Mouse (Mus musculus) heart, adult 2 months (tissue): Measurements from ENCODE around the gene Erc2. TPM values are rescaled to one million over a fixed set of nuclear protein-coding genes. Genes with fewer than 3 reads are reported as not detected.

ENCODE experiments used
- DNase-seq, 2 experiments: peaks; one replicate each; pipeline ENCODE4 v3.0.0; 2021
- H3K27ac ChIP-seq: fragments of 200-600 bp; 2 replicates; pipeline ENCODE4 v1.8.1; 2022
- H3K27me3 ChIP-seq: fragments of 200-500 bp; 2 replicates; pipeline ENCODE4 v1.6.1; 2012; ENCODE audit warnings: mild to moderate bottlenecking, low read length, inconsistent platforms, mixed read lengths; ENCODE audit not compliant: control insufficient read depth, insufficient read depth
- H3K36me3 ChIP-seq: fragments of 200-500 bp; 2 replicates; pipeline ENCODE4 v1.6.1; 2012; ENCODE audit warnings: low read length, inconsistent platforms; ENCODE audit not compliant: control insufficient read depth, insufficient read depth
- H3K4me1 ChIP-seq: fragments of 200-500 bp; 2 replicates; pipeline ENCODE4 v1.6.1; 2011; ENCODE audit warnings: low read length; ENCODE audit not compliant: control insufficient read depth, insufficient read depth
- H3K4me3 ChIP-seq: fragments of 200-600 bp; 2 replicates; pipeline ENCODE4 v1.8.1; 2022
- H3K79me2 ChIP-seq: fragments of 200-500 bp; replicated peaks from 2 replicates; pipeline ENCODE4 v1.6.1; 2012; ENCODE audit warnings: mild to moderate bottlenecking, inconsistent platforms, low read length, moderate library complexity, mixed read lengths; ENCODE audit not compliant: control insufficient read depth, insufficient read depth
- H3K9ac ChIP-seq: fragments of 200-500 bp; 2 replicates; pipeline ENCODE4 v1.6.1; 2012; ENCODE audit warnings: low read depth, mild to moderate bottlenecking, control low read depth, inconsistent platforms, low read length, mixed read lengths
- CTCF ChIP-seq: fragments of 200-600 bp; IDR thresholded peaks from 2 replicates; pipeline ENCODE4 v1.8.1; 2022; ENCODE audit warnings: antibody characterized with exemption, mild to moderate bottlenecking, moderate library complexity
- EP300 ChIP-seq: fragments of 200-500 bp; IDR thresholded peaks from 2 replicates; pipeline ENCODE4 v1.6.1; 2011; ENCODE audit warnings: low read depth, low read length, control low read depth; ENCODE audit not compliant: insufficient read depth
- POLR2A ChIP-seq: fragments of 200-500 bp; IDR thresholded peaks from 2 replicates; pipeline ENCODE4 v1.6.1; 2011; ENCODE audit warnings: mild to moderate bottlenecking, low read depth, low read length, control low read depth; ENCODE audit not compliant: insufficient read depth
- WGBS: fragments of 180-500 bp; shearing (Covaris S2); methylation state at CpG from one replicate; pipeline ENCODE4 v1.1.7; 2018; 5-methylcytosine and 5-hydroxymethylcytosine counted together
- intact Hi-C: fragments of 180-260 bp; cut with DNase I; formaldehyde crosslinking; loops from one replicate; pipeline ENCODE4 v1.15.1; 2025
- polyA plus RNA-seq: library from polyadenylated mRNA; depleted of rRNA; stranded (reverse); fragments of >200 nt; gene quantifications from 2 replicates; pipeline ENCODE4 v1.2.3, GENCODE M21; 2012
- total RNA-seq, 2 experiments: library from RNA; stranded (reverse); gene quantifications; 2 replicates each; pipeline ENCODE4 v1.2.3; 2021

Erc2 gene
- total and polyA plus RNA-seq, 3 experiments: 0.49 to 0.68 (median 0.64) TPM

- Histone ChIP-seq H3K27me3 (no peaks in the 10 kb centered on the region), H3K36me3 (no peaks in the 10 kb centered on the region), H3K9ac (no peak overlapping the region), H3K4me1 (no peaks in the 10 kb centered on the region), H3K79me2 (no peaks in the 10 kb centered on the region), H3K27ac (no peak overlapping the region), H3K4me3 (no peak overlapping the region)
- intact Hi-C loops: no loop called here
- TF ChIP-seq EP300 (no peak), CTCF (no peak), POLR2A (no peak)
- 76% methylated on average over 9 of the region's 9 CpGs for whole genome bisulfite sequencing
- DNase-seq: no peak
These were observed 754.1 kb downstream of the Erc2 start for GRCm38 (mm10) chr14:28376208-28376805.

- Histone ChIP-seq H3K4me1 (no peaks in the 10 kb centered on the region), H3K27me3 (no peaks in the 10 kb centered on the region), H3K27ac (no peak overlapping the region), H3K79me2 (no peaks in the 10 kb centered on the region), H3K4me3 (no peak overlapping the region), H3K9ac (no peak overlapping the region), H3K36me3 (no peaks in the 10 kb centered on the region)
- 64% methylated on average over 3 of the region's 3 CpGs for WGBS
- intact Hi-C loops: no loop called here
- no peak for DNase-seq
- TF ChIP-seq POLR2A: no peak
- no peak for TF ChIP-seq EP300
These were observed 755.3 kb downstream of the Erc2 start for GRCm38 (mm10) chr14:28377519-28377918.

GRCm38 (mm10) chr14:28380129-28380528, 757.9 kb downstream of the Erc2 start:
- Histone ChIP-seq H3K27ac (no peak overlapping the region), H3K4me3 (no peak overlapping the region), H3K4me1 (no peaks in the 10 kb centered on the region), H3K36me3 (no peaks in the 10 kb centered on the region), H3K79me2 (no peaks in the 10 kb centered on the region), H3K9ac (no peak overlapping the region), H3K27me3 (no peaks in the 10 kb centered on the region)
- intact Hi-C loops: no loop called here
- TF ChIP-seq EP300 (no peak), CTCF (no peak), POLR2A (no peak)
- WGBS: 83% methylated on average over 3 of the region's 3 CpGs
- no peak for DNase-seq

- Histone ChIP-seq H3K27ac (no peak overlapping the region), H3K27me3 (no peaks in the 10 kb centered on the region), H3K4me1 (no peaks in the 10 kb centered on the region), H3K36me3 (no peaks in the 10 kb centered on the region), H3K9ac (no peak overlapping the region), H3K4me3 (no peak overlapping the region), H3K79me2 (no peaks in the 10 kb centered on the region)
- 79% methylated on average over 14 of the region's 14 CpGs for WGBS
- no peak for DNase-seq
- intact Hi-C loops: no loop called here
- TF ChIP-seq POLR2A: no peak
- TF ChIP-seq CTCF: no peak
These were observed 759.7 kb downstream of the Erc2 start for GRCm38 (mm10) chr14:28381801-28382550.

- intact Hi-C loops: no loop called here
- no peaks in the 10 kb centered on the region for H3K79me2 ChIP-seq
- no peak for TF ChIP-seq POLR2A
- no peak for TF ChIP-seq EP300
- no peak for TF ChIP-seq CTCF
- no peaks in the 10 kb centered on the region for H3K36me3 ChIP-seq
- H3K9ac ChIP-seq: no peak overlapping the region
- H3K4me1 ChIP-seq: no peaks in the 10 kb centered on the region
- no peaks in the 10 kb centered on the region for H3K27me3 ChIP-seq
- WGBS: 78% methylated on average over 3 of the region's 3 CpGs
- no peak overlapping the region for H3K27ac ChIP-seq
- DNase-seq: no peak
- H3K4me3 ChIP-seq: no peak overlapping the region
These were observed 764.8 kb downstream of the Erc2 start for GRCm38 (mm10) chr14:28386815-28387607.

GRCm38 (mm10) chr14:28398915-28399314, 776.7 kb downstream of the Erc2 start:
- intact Hi-C loops: no loop called here
- H3K4me3 ChIP-seq: no peak overlapping the region
- 65% methylated on average over 2 of the region's 2 CpGs for WGBS
- DNase-seq: no peak
- no peak overlapping the region for H3K9ac ChIP-seq
- no peaks in the 10 kb centered on the region for H3K36me3 ChIP-seq
- H3K4me1 ChIP-seq: no peaks in the 10 kb centered on the region
- H3K79me2 ChIP-seq: no peaks in the 10 kb centered on the region
- TF ChIP-seq EP300 (no peak), CTCF (no peak), POLR2A (no peak)
- no peaks in the 10 kb centered on the region for H3K27me3 ChIP-seq
- no peak overlapping the region for H3K27ac ChIP-seq
